Mouse (Mus musculus): ENCODE data around the gene Zfp672. TPM values are rescaled to one million over a fixed set of nuclear protein-coding genes. Genes with fewer than 3 reads are reported as not detected.

The Zfp672 gene
- total and polyA plus RNA-seq, 3 experiments, result 22.6 to 39.5 TPM; not detected in 1

DNA sequence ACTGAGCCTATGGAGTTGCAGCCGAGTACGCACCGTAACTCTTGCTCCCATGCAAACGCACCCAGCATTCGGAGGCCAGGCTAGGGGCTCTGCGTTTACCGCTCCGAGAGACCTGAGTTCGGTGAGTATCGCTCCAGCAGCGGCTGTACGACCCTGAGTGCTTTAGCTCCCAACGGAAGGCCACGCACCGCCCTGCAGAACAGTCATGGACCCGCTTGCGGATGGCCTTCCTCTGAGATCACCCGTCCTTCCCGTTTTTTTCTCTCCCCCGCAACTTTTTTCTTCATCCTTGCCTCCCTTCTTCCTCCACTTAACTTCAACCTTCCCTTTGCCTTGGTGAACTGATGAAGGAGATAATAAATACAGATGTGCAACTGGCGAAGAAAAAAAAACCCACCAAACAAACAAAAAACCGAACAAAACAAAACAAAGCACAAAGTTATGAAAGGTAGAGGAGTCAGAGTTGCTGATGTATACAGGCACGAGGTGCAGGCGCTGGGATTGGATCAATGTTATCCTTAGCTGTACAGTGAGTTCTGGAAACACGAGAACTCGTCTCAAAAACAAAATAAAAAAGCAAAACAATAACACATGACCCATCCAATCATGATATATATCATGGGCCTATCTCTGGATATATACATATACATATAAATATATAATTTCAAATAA lies 27.2 kb downstream of the Zfp672 start:
- peak overlapping the region; percentile 57 for H3K9ac ChIP-seq (ENCODE audit: control insufficient read depth, low read depth, low read length, poor library complexity, severe bottlenecking)
- H3K27ac ChIP-seq (ENCODE audit: control insufficient read depth, low read depth, low read length), result peak overlapping the region; percentile 59
- DNase-seq (ENCODE audit: low read depth, low spot score), result no peak
- H3K4me3 ChIP-seq (ENCODE audit: control insufficient read depth in 1 of 2, insufficient read depth in 1 of 2, low read depth in 2 of 2, low read length in 2 of 2), result peak overlapping the region; percentile 54 to 73
- H3K36me3 ChIP-seq (ENCODE audit: control insufficient read depth in 1 of 2, insufficient read depth in 2 of 2, low read length in 2 of 2), result peaks cover 0 to 12% of the 10 kb centered on the region in 2 experiments; a peak in 2 of 4 replicates
- TF ChIP-seq E2F4 (IDR thresholded peaks at IDR 0.05; ENCODE audit: borderline replicate concordance, low read depth, low read length) (no peak), EP300 (IDR thresholded peaks at IDR 0.05; ENCODE audit: low read depth in 1 of 2, low read length in 2 of 2) (no peak), CHD2 (IDR thresholded peaks at IDR 0.05; ENCODE audit: low read length) (no peak), MAZ (IDR thresholded peaks at IDR 0.05; ENCODE audit: low read depth, low read length) (no peak), ETS1 (IDR thresholded peaks at IDR 0.05; ENCODE audit: low read depth, low read length) (no peak), SIN3A (IDR thresholded peaks at IDR 0.05; ENCODE audit: low read length) (0 out of 2 replicates have a peak, but pooled peaks have one; percentile 30), MXI1 (IDR thresholded peaks at IDR 0.05; ENCODE audit: low read depth, low read length) (peak; percentile 25; the same call in 1 of the 2 replicates), ZNF384 (IDR thresholded peaks at IDR 0.05; ENCODE audit: low read depth, low read length) (peak; percentile 70), CHD1 (IDR thresholded peaks at IDR 0.05; ENCODE audit: low read depth, low read length) (0 out of 2 replicates have a peak, but pooled peaks have one; percentile 45), TBP (IDR thresholded peaks at IDR 0.05; ENCODE audit: low read depth, low read length) (no peak), POLR2A (IDR thresholded peaks at IDR 0.05; ENCODE audit: control insufficient read depth in 1 of 2, insufficient read depth in 1 of 2, low read depth in 1 of 2, low read length in 2 of 2, poor library complexity in 1 of 2) (no peak), MAX (IDR thresholded peaks at IDR 0.05; ENCODE audit: low read length) (peak; percentile 83)
- H3K4me1 ChIP-seq (ENCODE audit: control insufficient read depth in 1 of 2, insufficient read depth in 2 of 2, low read length in 2 of 2), result peaks cover 0 to 12% of the 10 kb centered on the region in 2 experiments; a peak in 3 of 4 replicates
- H3K79me2 ChIP-seq (ENCODE audit: control insufficient read depth, insufficient read depth, low read length, poor library complexity), result peaks cover 7% of the 10 kb centered on the region; the same call in 1 of the 2 replicates
- no peaks in the 10 kb centered on the region for H3K27me3 ChIP-seq (ENCODE audit: control insufficient read depth in 1 of 2, insufficient read depth in 2 of 2, low read length in 2 of 2)
- H3K9me3 ChIP-seq (replicated peaks; ENCODE audit: insufficient read depth, low read length), result no peaks in the 10 kb centered on the region

DNA sequence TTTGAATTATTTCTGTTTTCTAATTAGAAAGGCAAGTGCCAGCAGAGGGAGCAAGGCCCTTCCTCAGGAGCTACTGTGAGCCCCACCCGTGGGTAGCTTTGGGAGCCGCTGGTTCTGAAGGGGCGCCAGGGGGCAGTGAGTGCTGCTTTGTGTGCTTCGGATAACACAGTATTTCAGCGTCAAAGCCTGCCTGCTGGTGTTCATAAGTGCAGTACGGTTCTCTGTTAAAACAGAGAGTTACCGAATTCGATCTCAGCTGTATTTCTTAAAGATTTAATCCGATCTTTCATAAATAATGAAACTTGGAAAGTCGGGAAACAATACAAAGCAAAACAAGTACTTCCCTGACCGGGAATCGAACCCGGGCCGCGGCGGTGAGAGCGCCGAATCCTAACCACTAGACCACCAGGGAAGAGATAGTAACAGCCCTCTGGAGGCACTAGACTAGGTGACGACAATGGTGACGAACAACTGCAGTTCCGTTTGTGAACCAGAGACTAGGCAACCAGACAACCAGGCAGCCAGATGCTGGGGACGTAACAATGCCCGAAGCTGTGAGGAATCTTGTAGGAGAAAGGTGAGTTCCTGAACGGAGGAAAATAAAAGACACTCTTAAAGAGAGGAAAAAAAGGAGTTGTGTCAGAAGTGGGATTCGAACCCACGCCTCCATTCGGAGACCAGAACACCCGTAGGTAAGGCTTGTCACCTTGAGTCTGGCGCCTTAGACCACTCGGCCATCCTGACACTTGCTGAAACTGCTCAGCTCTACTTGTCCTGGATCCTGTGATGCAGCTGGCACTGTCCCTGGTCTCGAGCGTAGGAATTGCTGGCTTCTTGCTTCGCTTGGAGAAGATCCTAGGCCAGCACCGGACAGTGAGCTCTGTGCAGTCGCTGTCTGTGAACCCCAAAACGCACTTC lies 28.0 kb downstream of the Zfp672 start:
- DNase-seq (ENCODE audit: low read depth, low spot score), result peak; percentile 98
- Histone ChIP-seq H3K27ac (ENCODE audit: control insufficient read depth, low read depth, low read length) (peak overlapping the region; percentile 59), H3K36me3 (ENCODE audit: control insufficient read depth in 1 of 2, insufficient read depth in 2 of 2, low read length in 2 of 2) (peaks cover 0 to 12% of the 10 kb centered on the region in 2 experiments; a peak in 2 of 4 replicates), H3K9ac (ENCODE audit: control insufficient read depth, low read depth, low read length, poor library complexity, severe bottlenecking) (peak overlapping the region; percentile 65), H3K4me1 (ENCODE audit: control insufficient read depth in 1 of 2, insufficient read depth in 2 of 2, low read length in 2 of 2) (peaks cover 0 to 11% of the 10 kb centered on the region in 2 experiments; a peak in 2 of 4 replicates), H3K27me3 (ENCODE audit: control insufficient read depth in 1 of 2, insufficient read depth in 2 of 2, low read length in 2 of 2) (peaks cover 0 to 2% of the 10 kb centered on the region in 2 experiments; a peak in 1 of 4 replicates), H3K4me3 (ENCODE audit: control insufficient read depth in 1 of 2, insufficient read depth in 1 of 2, low read depth in 2 of 2, low read length in 2 of 2) (peak overlapping the region; percentile 62 to 73), H3K9me3 (replicated peaks; ENCODE audit: insufficient read depth, low read length) (no peaks in the 10 kb centered on the region), H3K79me2 (ENCODE audit: control insufficient read depth, insufficient read depth, low read length, poor library complexity) (peaks cover 1% of the 10 kb centered on the region; the same call in 1 of the 2 replicates)
- TF ChIP-seq MAX (IDR thresholded peaks at IDR 0.05; ENCODE audit: low read length) (no peak), BHLHE40 (IDR thresholded peaks at IDR 0.05; ENCODE audit: borderline replicate concordance, low read depth, low read length) (no peak), NRF1 (IDR thresholded peaks at IDR 0.05; ENCODE audit: insufficient read depth, low read depth, low read length, poor library complexity, severe bottlenecking) (peak; percentile 41; the same call in 1 of the 2 replicates), KAT2A (conservative IDR thresholded peaks at IDR 0.05; ENCODE audit: low read depth, low read length) (no peak; the same call in none of the 2 replicates), ELF1 (IDR thresholded peaks at IDR 0.05; ENCODE audit: low read depth, low read length) (peak; percentile 81), GATA1 (IDR thresholded peaks at IDR 0.05; ENCODE audit: low read depth, low read length) (peak; percentile 16), MYB (IDR thresholded peaks at IDR 0.05; ENCODE audit: low read depth, low read length) (no peak), MXI1 (IDR thresholded peaks at IDR 0.05; ENCODE audit: low read depth, low read length) (peak; percentile 34; the same call in 1 of the 2 replicates), MAZ (IDR thresholded peaks at IDR 0.05; ENCODE audit: low read depth, low read length) (peak; percentile 87; the same call in 1 of the 2 replicates), JUND (IDR thresholded peaks at IDR 0.05; ENCODE audit: low read depth, low read length) (no peak), TAL1 (IDR thresholded peaks at IDR 0.05; ENCODE audit: low read length) (peak; percentile 24; the same call in 1 of the 2 replicates), USF2 (IDR thresholded peaks at IDR 0.05; ENCODE audit: borderline replicate concordance in 1 of 2, insufficient read depth in 1 of 2, low read depth in 1 of 2, low read length in 2 of 2) (no peak), RCOR1 (IDR thresholded peaks at IDR 0.05; ENCODE audit: low read depth, low read length) (no peak), HCFC1 (IDR thresholded peaks at IDR 0.05; ENCODE audit: low read depth, low read length) (no peak; the same call in none of the 2 replicates), E2F4 (IDR thresholded peaks at IDR 0.05; ENCODE audit: borderline replicate concordance, low read depth, low read length) (no peak; the same call in 1 of the 2 replicates), POLR2A (IDR thresholded peaks at IDR 0.05; ENCODE audit: control insufficient read depth in 1 of 2, insufficient read depth in 1 of 2, low read depth in 1 of 2, low read length in 2 of 2, poor library complexity in 1 of 2) (peak in 1 of 2 experiments; percentile 26; a peak in 1 of 4 replicates), RAD21 (IDR thresholded peaks at IDR 0.05; ENCODE audit: low read depth, low read length) (peak; percentile 47), SMC3 (IDR thresholded peaks at IDR 0.05; ENCODE audit: low read depth, low read length) (peak; percentile 84), SIN3A (IDR thresholded peaks at IDR 0.05; ENCODE audit: low read length) (peak; percentile 37; the same call in 1 of the 2 replicates), TBP (IDR thresholded peaks at IDR 0.05; ENCODE audit: low read depth, low read length) (peak; percentile 99)
